Comparison of ENCODE assay signal across 11 mouse cellular contexts in genomic region chrX:152235758-152236157, GRCm38 (mm10). TPM values are rescaled to one million over a fixed set of nuclear protein-coding genes. Genes with fewer than 3 reads are reported as not detected.
A peak's percentile ranks its signal among the peaks of the same experiment; 100 is the strongest.
DNase-seq lines count a peak whose midpoint lies in the region; ATAC-seq and TF ChIP-seq lines count a peak whose summit lies in the region.
"Had no signal": no experiment of that assay in that cellular context is flagged by ENCODE, and none has a peak within 500 bp of the region (broad histone marks: within the 10 kb centered on the region; RNA-seq: fewer than 3 reads in every experiment).

No protein-coding gene starts in this region.

- no peak overlapping the region for H3K9ac ChIP-seq in heart, embryonic 15.5 days
- H3K9ac ChIP-seq in CH12.LX (ENCODE audit: insufficient read depth, low read depth) = no peak overlapping the region
- no peak overlapping the region for H3K9ac ChIP-seq in embryonic facial prominence, embryonic 13.5 days
- H3K9ac ChIP-seq in liver, embryonic 15.5 days = no peak overlapping the region

- no peak for TF ChIP-seq CTCF in CH12.LX (conservative IDR thresholded peaks at IDR 0.05 in 1 of 2, IDR thresholded peaks at IDR 0.05 in 1 of 2; ENCODE audit: low read depth in 2 of 2, low read length in 2 of 2)

- 59% methylated on average over 2 of the region's 2 CpGs for WGBS in heart, embryonic 15.5 days
- whole genome bisulfite sequencing in embryonic facial prominence, embryonic 13.5 days = 72% methylated on average over 2 of the region's 2 CpGs
- WGBS in liver, embryonic 15.5 days (ENCODE audit: insufficient replicate concordance) = 48% methylated on average over 2 of the region's 2 CpGs

- no peak for DNase-seq in heart, postnatal 4 days
- DNase-seq in CH12.LX (ENCODE audit: extremely low read depth) = no peak
- DNase-seq in testis, postnatal 14 days (ENCODE audit: low spot score) = no peak
- DNase-seq in natural killer cell, adult 2 months (ENCODE audit: low spot score in 2 of 2) = no peak
- no peak for DNase-seq in gastrocnemius, adult 8-10 months (ENCODE audit: low spot score in 2 of 2)
- DNase-seq: lung, adult 18-20 months; right cerebral cortex, postnatal 4 days had no signal

- in situ Hi-C loops in CH12.LX (cut with MboI; ENCODE audit: low pct_ligation_motif_present, low pct_unique_long_range_greater_than_20kb, low sequenced_read_pairs) = no loop called here

- no peak overlapping the region; the same call in 1 of the 2 replicates for H3K4me3 ChIP-seq in heart, embryonic 15.5 days
- H3K4me3 ChIP-seq in CH12.LX (replicated peaks in 1 of 3; ENCODE audit: low read depth in 2 of 3, low read length in 2 of 3, poor library complexity in 1 of 3) = no peak overlapping the region
- no peak overlapping the region for H3K4me3 ChIP-seq in embryonic facial prominence, embryonic 13.5 days
- H3K4me3 ChIP-seq in liver, embryonic 15.5 days (replicated peaks) = 0 out of 2 replicates have a peak overlapping the region, but pooled peaks have one; percentile 79

- H3K27ac ChIP-seq in heart, embryonic 15.5 days = no peak overlapping the region
- H3K27ac ChIP-seq in CH12.LX (ENCODE audit: insufficient read depth, low read depth) = no peak overlapping the region
- H3K27ac ChIP-seq in embryonic facial prominence, embryonic 13.5 days = no peak overlapping the region
- no peak overlapping the region for H3K27ac ChIP-seq in liver, embryonic 15.5 days (replicated peaks)
- H3K27ac ChIP-seq: layer of hippocampus, adult 2 months had no signal

- peaks cover 16% of the 10 kb centered on the region for H3K4me1 ChIP-seq in heart, embryonic 15.5 days (replicated peaks)
- H3K4me1 ChIP-seq in CH12.LX (ENCODE audit: control insufficient read depth in 1 of 2, insufficient read depth in 2 of 2) = peaks cover 0 to 8% of the 10 kb centered on the region in 2 experiments; a peak in 1 of 4 replicates
- peaks cover 16% of the 10 kb centered on the region for H3K4me1 ChIP-seq in embryonic facial prominence, embryonic 13.5 days
- H3K4me1 ChIP-seq in liver, embryonic 15.5 days (replicated peaks) = peaks cover 29% of the 10 kb centered on the region

- H3K27me3 ChIP-seq in heart, embryonic 15.5 days = no peaks in the 10 kb centered on the region
- no peaks in the 10 kb centered on the region for H3K27me3 ChIP-seq in CH12.LX (replicated peaks)
- H3K27me3 ChIP-seq in embryonic facial prominence, embryonic 13.5 days = no peaks in the 10 kb centered on the region
- H3K27me3 ChIP-seq in liver, embryonic 15.5 days = no peaks in the 10 kb centered on the region

- H3K36me3 ChIP-seq in heart, embryonic 15.5 days = peaks cover 27% of the 10 kb centered on the region
- peaks cover 16 to 38% of the 10 kb centered on the region in 2 experiments for H3K36me3 ChIP-seq in CH12.LX (replicated peaks in 1 of 2; ENCODE audit: control insufficient read depth in 1 of 2, insufficient read depth in 1 of 2, low read length in 1 of 2)
- peaks cover 25% of the 10 kb centered on the region for H3K36me3 ChIP-seq in embryonic facial prominence, embryonic 13.5 days
- peaks cover 40% of the 10 kb centered on the region for H3K36me3 ChIP-seq in liver, embryonic 15.5 days (replicated peaks)

- no peak for TF ChIP-seq POLR2A in CH12.LX (IDR thresholded peaks at IDR 0.05; ENCODE audit: low read depth, low read length)

- H3K9me3 ChIP-seq in heart, embryonic 15.5 days (replicated peaks) = no peaks in the 10 kb centered on the region
- no peaks in the 10 kb centered on the region for H3K9me3 ChIP-seq in CH12.LX (replicated peaks; ENCODE audit: low read length)
- H3K9me3 ChIP-seq in embryonic facial prominence, embryonic 13.5 days = no peaks in the 10 kb centered on the region
- H3K9me3 ChIP-seq in liver, embryonic 15.5 days (replicated peaks) = no peaks in the 10 kb centered on the region

- no peak for TF ChIP-seq RAD21 in CH12.LX (IDR thresholded peaks at IDR 0.05; ENCODE audit: low read depth, low read length)

- dilution Hi-C loops in CH12.LX (cut with MboI; ENCODE audit: extremely low pct_ligation_motif_present, extremely low pct_unique_long_range_greater_than_20kb, low sequenced_read_pairs) = no loop called here

- TF ChIP-seq EP300 in CH12.LX (IDR thresholded peaks at IDR 0.05; ENCODE audit: low read length) = no peak

- peak overlapping the region; percentile 72 for H3K4me2 ChIP-seq in heart, embryonic 15.5 days
- H3K4me2 ChIP-seq in CH12.LX (ENCODE audit: insufficient read depth, low read depth, poor library complexity, severe bottlenecking) = peak overlapping the region; percentile 89
- H3K4me2 ChIP-seq in embryonic facial prominence, embryonic 13.5 days = 0 out of 2 replicates have a peak overlapping the region, but pooled peaks have one; percentile 81
- peak overlapping the region; percentile 71 for H3K4me2 ChIP-seq in liver, embryonic 15.5 days

- ATAC-seq in heart, embryonic 15.5 days (replicated peaks; ENCODE audit: insufficient number of reproducible peaks, insufficient read depth, low FRiP score, low read depth) = no peak
- ATAC-seq in embryonic facial prominence, embryonic 13.5 days (ENCODE audit: insufficient number of reproducible peaks, insufficient read depth, low FRiP score, low TSS enrichment, low read depth) = no peak
- no peak for ATAC-seq in liver, embryonic 15.5 days (ENCODE audit: insufficient read depth)

- peaks cover 50% of the 10 kb centered on the region for H3K79me2 ChIP-seq in CH12.LX (replicated peaks; ENCODE audit: control insufficient read depth, extremely low read depth, insufficient read depth, poor library complexity, severe bottlenecking)

TF ChIP-seq in CH12.LX, 34 proteins besides CTCF, POLR2A, EP300 and RAD21:
- TF ChIP-seq KAT2A (IDR thresholded peaks at IDR 0.05; ENCODE audit: insufficient replicate concordance, low read length) (no peak), ZNF384 (IDR thresholded peaks at IDR 0.05; ENCODE audit: low read depth, low read length) (peak; percentile 53)

RNA-seq across cellular contexts. Expression of gene Kdm5c, which starts 2.9 kb away (rescaled TPM):
- 24.7 and 34.6 TPM in 2 replicates for polyA plus RNA-seq in heart, embryonic 15.5 days (2015; fragmentation: Nextera tagmentation; extraction: Ambion mirVana)
- total RNA-seq in heart, postnatal 4 days (2021) = 10 to 100 TPM; 41.9 to 70.5 TPM
- total RNA-seq in CH12.LX (2012; rRNA removed) (52.3 and 59.3 TPM in 2 replicates), CH12.LX (2014; rRNA removed) (21.6 and 22.5 TPM in 2 replicates)
- polyA plus RNA-seq in CH12.LX (2012; ENCODE audit: insufficient read length, low read depth) = 45.2 and 48.7 TPM in 2 replicates
- 44.0 and 44.2 TPM in 2 replicates for polyA plus RNA-seq in embryonic facial prominence, embryonic 13.5 days (2015; fragmentation: Nextera tagmentation; extraction: Ambion mirVana)
- 19.6 and 24.4 TPM in 2 replicates for polyA plus RNA-seq in liver, embryonic 15.5 days (2015; fragmentation: Nextera tagmentation; extraction: Ambion mirVana)
- total RNA-seq in gastrocnemius, adult 8-10 months (2022) = 10 to 100 TPM; 17.0 to 30.6 (median 23.6) TPM
